Mouse (Mus musculus): ENCODE measurements at regions not wholly inside any gene's neighbourhood (a gene's known extent, or its start where the extent isn't known, plus 50 kb on each side); places are given as distances from the start of the nearest gene placed in this dataset.
A peak's percentile ranks its signal among the peaks of the same experiment; 100 is the strongest.

DNA sequence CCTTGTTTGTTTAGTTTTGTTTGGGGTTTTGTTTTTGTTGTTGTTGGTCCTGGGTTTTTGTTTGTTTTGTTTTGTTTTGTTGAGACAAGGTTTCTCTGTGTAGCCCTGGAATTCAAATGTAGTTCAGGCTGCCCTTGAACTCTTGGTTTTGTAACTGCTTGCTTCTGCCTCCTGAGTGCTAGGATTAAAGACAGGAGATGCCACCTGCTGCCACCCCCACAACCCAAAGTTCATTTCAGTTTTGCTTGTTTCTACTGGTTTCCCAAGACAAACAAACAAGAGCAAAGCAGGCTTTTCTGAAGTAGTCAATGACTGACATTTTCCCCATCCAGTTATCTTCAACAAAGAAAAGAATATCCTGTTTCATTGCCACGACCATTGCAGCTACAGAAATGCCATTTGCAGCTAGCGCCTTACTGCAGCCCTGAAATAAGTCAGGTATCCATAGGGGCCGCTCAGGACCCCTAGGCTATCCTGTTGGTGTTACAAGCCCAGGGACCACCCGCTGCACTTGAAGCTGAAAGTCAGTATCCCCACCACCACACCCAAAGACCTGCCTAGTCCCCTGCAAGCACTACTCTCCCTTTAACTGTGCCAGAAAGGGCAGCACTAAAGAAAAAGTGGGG, 108.3 kb upstream of the Egln3 start:
- H3K9ac ChIP-seq (ENCODE audit: low read length): no peak overlapping the region
- no peaks in the 10 kb centered on the region for H3K9me3 ChIP-seq (ENCODE audit: control insufficient read depth, low read length)
- no peak overlapping the region for H3K4me3 ChIP-seq (ENCODE audit: low read depth, low read length)
- no peak overlapping the region for H3K4me2 ChIP-seq (ENCODE audit: low read depth, low read length, severe bottlenecking)
- WGBS: 41% methylated on average over 4 of the region's 4 CpGs
- peaks cover 14% of the 10 kb centered on the region; the same call in 1 of the 2 replicates for H3K4me1 ChIP-seq (replicated peaks; ENCODE audit: control insufficient read depth, insufficient read depth, low read length)
- H3K27ac ChIP-seq (ENCODE audit: low read depth, low read length): no peak overlapping the region
- ATAC-seq (replicated peaks; ENCODE audit: low FRiP score) (no peak), DNase-seq (ENCODE audit: low spot score) (no peak)
- H3K27me3 ChIP-seq (ENCODE audit: control insufficient read depth, insufficient read depth, low read length): no peaks in the 10 kb centered on the region; the same call in 1 of the 2 replicates
- H3K36me3 ChIP-seq (ENCODE audit: control insufficient read depth, insufficient read depth, low read length): no peaks in the 10 kb centered on the region

DNA sequence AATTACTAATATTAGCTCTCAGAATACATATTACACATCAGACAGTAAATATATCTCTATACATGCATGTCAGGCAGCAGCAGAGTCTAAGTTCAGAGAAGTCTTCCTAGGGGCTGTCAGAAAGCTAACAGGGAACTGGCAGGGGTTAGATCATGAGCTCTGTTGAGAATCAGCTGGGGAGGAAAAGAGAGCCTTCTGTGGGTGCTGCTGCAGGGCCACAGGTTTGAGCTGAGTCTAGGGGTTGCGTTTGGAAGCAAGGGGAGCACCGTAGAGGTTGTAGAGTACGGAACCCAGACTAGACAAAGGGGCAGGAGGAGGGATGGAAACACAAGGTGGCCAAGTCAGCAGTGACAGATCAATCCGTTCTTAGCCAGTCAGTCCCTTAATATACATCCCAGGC, 106.2 kb upstream of the Egln3 start:
- peaks cover 12% of the 10 kb centered on the region; the same call in 1 of the 2 replicates for H3K4me1 ChIP-seq (replicated peaks; ENCODE audit: control insufficient read depth, insufficient read depth, low read length)
- DNase-seq (ENCODE audit: low spot score) (no peak), ATAC-seq (replicated peaks; ENCODE audit: low FRiP score) (no peak)
- H3K4me2 ChIP-seq (ENCODE audit: low read depth, low read length, severe bottlenecking): no peak overlapping the region
- no peak overlapping the region for H3K4me3 ChIP-seq (ENCODE audit: low read depth, low read length)
- no peak overlapping the region for H3K27ac ChIP-seq (ENCODE audit: low read depth, low read length)
- no peaks in the 10 kb centered on the region for H3K27me3 ChIP-seq (ENCODE audit: control insufficient read depth, insufficient read depth, low read length)
- H3K36me3 ChIP-seq (ENCODE audit: control insufficient read depth, insufficient read depth, low read length): no peaks in the 10 kb centered on the region
- H3K9ac ChIP-seq (ENCODE audit: low read length): no peak overlapping the region
- no peaks in the 10 kb centered on the region for H3K9me3 ChIP-seq (ENCODE audit: control insufficient read depth, low read length)
- WGBS: 73% methylated on average over 4 of the region's 4 CpGs

DNA sequence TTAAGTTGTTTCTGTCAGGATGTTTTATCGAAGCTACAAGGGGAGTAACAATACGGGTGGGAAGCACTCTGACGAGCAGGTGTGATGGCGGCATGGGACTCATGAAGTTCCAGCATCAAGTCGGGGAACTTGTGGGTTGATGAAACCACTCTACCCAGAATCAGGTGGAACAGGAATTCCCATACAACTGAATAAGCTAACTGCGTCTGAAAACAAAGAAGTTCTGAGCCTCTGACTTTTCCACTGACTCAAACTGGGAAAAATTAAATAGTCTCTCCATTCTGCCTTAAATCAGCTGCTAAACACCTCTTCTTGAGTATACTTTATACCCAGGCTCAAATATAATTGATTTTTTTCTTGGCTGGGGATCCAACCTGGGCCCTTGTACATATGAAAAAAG, 105.6 kb upstream of the Egln3 start:
- H3K27ac ChIP-seq (ENCODE audit: low read depth, low read length): no peak overlapping the region
- DNase-seq (ENCODE audit: low spot score) (no peak), ATAC-seq (replicated peaks; ENCODE audit: low FRiP score) (no peak)
- H3K36me3 ChIP-seq (ENCODE audit: control insufficient read depth, insufficient read depth, low read length): no peaks in the 10 kb centered on the region
- H3K4me3 ChIP-seq (ENCODE audit: low read depth, low read length): no peak overlapping the region
- H3K4me2 ChIP-seq (ENCODE audit: low read depth, low read length, severe bottlenecking): no peak overlapping the region
- peaks cover 12% of the 10 kb centered on the region; the same call in 1 of the 2 replicates for H3K4me1 ChIP-seq (replicated peaks; ENCODE audit: control insufficient read depth, insufficient read depth, low read length)
- H3K27me3 ChIP-seq (ENCODE audit: control insufficient read depth, insufficient read depth, low read length): no peaks in the 10 kb centered on the region
- WGBS: 90% methylated on average over 6 of the region's 6 CpGs
- no peak overlapping the region for H3K9ac ChIP-seq (ENCODE audit: low read length)
- no peaks in the 10 kb centered on the region for H3K9me3 ChIP-seq (ENCODE audit: control insufficient read depth, low read length)

DNA sequence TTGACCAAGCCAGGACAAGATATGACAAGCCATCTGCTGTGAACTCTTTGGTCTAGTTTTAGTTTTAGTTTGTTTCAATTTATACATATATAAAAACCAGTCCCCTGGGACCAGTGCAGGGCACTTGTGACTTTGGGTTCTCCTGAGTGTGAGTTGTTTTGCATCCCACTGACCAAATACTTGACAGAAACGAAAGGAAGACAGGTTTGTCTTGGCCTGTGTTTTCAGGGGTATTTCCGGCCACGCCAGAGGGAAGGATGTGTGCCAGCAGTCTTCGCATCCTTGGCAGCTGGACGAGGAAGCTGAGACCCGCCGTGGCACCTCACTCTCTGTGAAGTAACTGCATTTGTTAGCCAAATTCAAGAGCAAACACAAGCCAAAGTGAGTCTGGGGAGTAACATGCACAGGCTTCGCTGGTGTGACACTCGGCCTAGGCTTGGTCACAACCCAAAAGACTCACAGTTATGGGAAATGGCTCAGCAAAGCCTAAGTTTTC, 101.5 kb upstream of the Egln3 start:
- H3K4me1 ChIP-seq (replicated peaks; ENCODE audit: control insufficient read depth, insufficient read depth, low read length): no peaks in the 10 kb centered on the region
- no peak overlapping the region for H3K27ac ChIP-seq (ENCODE audit: low read depth, low read length)
- no peak overlapping the region for H3K4me2 ChIP-seq (ENCODE audit: low read depth, low read length, severe bottlenecking)
- WGBS: 94% methylated on average over 9 of the region's 9 CpGs
- no peak overlapping the region for H3K4me3 ChIP-seq (ENCODE audit: low read depth, low read length)
- H3K27me3 ChIP-seq (ENCODE audit: control insufficient read depth, insufficient read depth, low read length): no peaks in the 10 kb centered on the region
- DNase-seq (ENCODE audit: low spot score) (peak; percentile 29), ATAC-seq (replicated peaks; ENCODE audit: low FRiP score) (no peak)
- H3K9me3 ChIP-seq (ENCODE audit: control insufficient read depth, low read length): no peaks in the 10 kb centered on the region
- no peak overlapping the region for H3K9ac ChIP-seq (ENCODE audit: low read length)
- H3K36me3 ChIP-seq (ENCODE audit: control insufficient read depth, insufficient read depth, low read length): no peaks in the 10 kb centered on the region

DNA sequence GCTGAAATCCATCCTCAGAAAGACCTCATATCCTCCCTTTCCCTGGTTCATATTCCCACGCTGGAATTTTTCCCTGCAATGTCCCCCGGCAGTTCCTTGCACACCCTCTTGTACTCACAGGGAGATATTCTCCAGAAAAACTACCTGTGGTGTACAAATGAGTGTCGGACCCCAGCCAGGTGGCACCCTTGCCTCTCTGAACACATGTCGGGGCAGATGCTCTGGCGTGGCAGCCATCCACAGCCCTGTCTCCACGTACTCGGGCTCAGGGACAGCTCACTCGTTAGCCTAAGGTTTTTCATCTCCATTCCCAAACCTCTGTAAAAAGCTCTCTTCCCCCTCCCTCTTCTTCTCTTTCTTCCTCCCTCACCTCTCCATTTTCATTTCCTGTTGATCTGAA, 100.1 kb upstream of the Egln3 start:
- Histone ChIP-seq H3K36me3 (ENCODE audit: control insufficient read depth, insufficient read depth, low read length) (no peaks in the 10 kb centered on the region), H3K4me3 (ENCODE audit: low read depth, low read length) (no peak overlapping the region), H3K27ac (ENCODE audit: low read depth, low read length) (no peak overlapping the region), H3K27me3 (ENCODE audit: control insufficient read depth, insufficient read depth, low read length) (no peaks in the 10 kb centered on the region), H3K4me1 (replicated peaks; ENCODE audit: control insufficient read depth, insufficient read depth, low read length) (no peaks in the 10 kb centered on the region), H3K9ac (ENCODE audit: low read length) (no peak overlapping the region), H3K4me2 (ENCODE audit: low read depth, low read length, severe bottlenecking) (no peak overlapping the region), H3K9me3 (ENCODE audit: control insufficient read depth, low read length) (no peaks in the 10 kb centered on the region)
- 82% methylated on average over 8 of the region's 8 CpGs for WGBS
- ATAC-seq (replicated peaks; ENCODE audit: low FRiP score) (no peak), DNase-seq (ENCODE audit: low spot score) (no peak)

DNA sequence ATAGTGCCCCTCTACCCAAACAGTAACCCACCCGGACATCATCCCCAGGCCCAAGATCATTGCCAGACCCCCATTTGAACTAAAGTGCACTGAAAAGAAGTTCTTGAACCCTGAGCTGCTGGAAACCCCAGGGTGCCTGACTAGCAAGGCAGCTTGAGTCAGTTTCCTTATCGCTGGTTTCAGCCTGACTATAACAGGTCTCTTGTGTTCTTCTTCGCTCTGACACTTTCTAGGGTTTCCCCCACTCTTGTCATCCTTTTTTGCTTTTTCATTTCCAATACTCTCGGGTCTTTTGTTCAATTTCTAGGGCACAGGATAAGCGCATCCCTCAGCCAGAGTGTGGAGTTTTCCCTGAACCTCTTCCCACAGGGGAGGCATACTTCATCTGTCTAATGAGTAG, 95.8 kb upstream of the Egln3 start:
- Histone ChIP-seq H3K27ac (ENCODE audit: low read depth, low read length) (no peak overlapping the region), H3K4me2 (ENCODE audit: low read depth, low read length, severe bottlenecking) (no peak overlapping the region), H3K9me3 (ENCODE audit: control insufficient read depth, low read length) (no peaks in the 10 kb centered on the region), H3K4me3 (ENCODE audit: low read depth, low read length) (no peak overlapping the region), H3K4me1 (replicated peaks; ENCODE audit: control insufficient read depth, insufficient read depth, low read length) (no peaks in the 10 kb centered on the region), H3K27me3 (ENCODE audit: control insufficient read depth, insufficient read depth, low read length) (no peaks in the 10 kb centered on the region), H3K9ac (ENCODE audit: low read length) (no peak overlapping the region), H3K36me3 (ENCODE audit: control insufficient read depth, insufficient read depth, low read length) (no peaks in the 10 kb centered on the region)
- DNase-seq (ENCODE audit: low spot score) (peak; percentile 23), ATAC-seq (replicated peaks; ENCODE audit: low FRiP score) (no peak)
- 63% methylated on average over 5 of the region's 5 CpGs for WGBS

DNA sequence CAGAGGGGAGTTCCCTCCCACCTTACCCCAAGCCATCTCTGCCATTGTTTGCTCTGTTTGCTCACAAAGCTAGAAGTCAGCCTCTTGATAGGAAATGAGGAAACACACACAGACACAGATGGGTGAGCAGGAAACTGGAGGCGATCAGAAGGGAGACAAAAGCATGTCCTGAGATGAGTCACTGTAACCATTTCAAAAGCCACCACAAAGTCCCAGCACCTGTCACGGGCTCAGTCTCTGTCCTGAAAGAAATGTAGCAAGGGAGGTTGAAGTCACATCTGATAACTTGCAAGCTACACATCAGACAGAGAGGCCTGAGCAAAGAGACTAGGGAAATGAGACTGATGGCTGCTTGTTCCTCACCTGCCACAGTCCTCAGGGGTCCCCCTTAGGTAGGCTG, 89.6 kb upstream of the Egln3 start:
- 81% methylated on average over 2 of the region's 2 CpGs for WGBS
- Histone ChIP-seq H3K4me1 (replicated peaks; ENCODE audit: control insufficient read depth, insufficient read depth, low read length) (peaks cover 2% of the 10 kb centered on the region; the same call in 1 of the 2 replicates), H3K27ac (ENCODE audit: low read depth, low read length) (no peak overlapping the region), H3K4me2 (ENCODE audit: low read depth, low read length, severe bottlenecking) (no peak overlapping the region), H3K9me3 (ENCODE audit: control insufficient read depth, low read length) (no peaks in the 10 kb centered on the region), H3K9ac (ENCODE audit: low read length) (no peak overlapping the region), H3K27me3 (ENCODE audit: control insufficient read depth, insufficient read depth, low read length) (no peaks in the 10 kb centered on the region), H3K4me3 (ENCODE audit: low read depth, low read length) (no peak overlapping the region), H3K36me3 (ENCODE audit: control insufficient read depth, insufficient read depth, low read length) (no peaks in the 10 kb centered on the region)
- DNase-seq (ENCODE audit: low spot score) (no peak), ATAC-seq (replicated peaks; ENCODE audit: low FRiP score) (no peak)

DNA sequence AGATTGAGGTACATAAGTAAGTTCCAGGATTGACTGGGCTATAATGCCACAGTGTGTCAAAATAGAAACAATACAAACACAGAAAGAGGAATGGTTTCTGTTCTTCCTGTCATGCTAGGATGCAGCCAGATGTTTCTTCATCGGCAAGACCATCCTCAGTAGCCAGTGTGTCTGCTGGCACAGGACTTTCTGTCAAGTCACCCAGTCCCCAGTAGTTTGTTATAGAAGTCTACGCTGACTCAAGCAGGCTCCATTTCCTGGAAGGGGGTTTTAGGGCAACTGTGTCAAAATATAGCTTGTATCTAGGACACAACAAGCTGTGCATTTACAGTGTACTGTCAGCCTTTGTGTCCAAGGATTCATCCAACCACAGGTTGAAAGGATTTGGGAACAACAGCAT, 86.7 kb upstream of the Egln3 start:
- Histone ChIP-seq H3K9ac (ENCODE audit: low read length) (no peak overlapping the region), H3K4me1 (replicated peaks; ENCODE audit: control insufficient read depth, insufficient read depth, low read length) (peaks cover 4% of the 10 kb centered on the region; the same call in 1 of the 2 replicates), H3K4me2 (ENCODE audit: low read depth, low read length, severe bottlenecking) (no peak overlapping the region), H3K27me3 (ENCODE audit: control insufficient read depth, insufficient read depth, low read length) (no peaks in the 10 kb centered on the region), H3K36me3 (ENCODE audit: control insufficient read depth, insufficient read depth, low read length) (no peaks in the 10 kb centered on the region), H3K27ac (ENCODE audit: low read depth, low read length) (no peak overlapping the region), H3K4me3 (ENCODE audit: low read depth, low read length) (no peak overlapping the region), H3K9me3 (ENCODE audit: control insufficient read depth, low read length) (no peaks in the 10 kb centered on the region)
- 90% methylated on average over 2 of the region's 2 CpGs for WGBS
- ATAC-seq (replicated peaks; ENCODE audit: low FRiP score): no peak
- DNase-seq (ENCODE audit: low spot score): no peak

DNA sequence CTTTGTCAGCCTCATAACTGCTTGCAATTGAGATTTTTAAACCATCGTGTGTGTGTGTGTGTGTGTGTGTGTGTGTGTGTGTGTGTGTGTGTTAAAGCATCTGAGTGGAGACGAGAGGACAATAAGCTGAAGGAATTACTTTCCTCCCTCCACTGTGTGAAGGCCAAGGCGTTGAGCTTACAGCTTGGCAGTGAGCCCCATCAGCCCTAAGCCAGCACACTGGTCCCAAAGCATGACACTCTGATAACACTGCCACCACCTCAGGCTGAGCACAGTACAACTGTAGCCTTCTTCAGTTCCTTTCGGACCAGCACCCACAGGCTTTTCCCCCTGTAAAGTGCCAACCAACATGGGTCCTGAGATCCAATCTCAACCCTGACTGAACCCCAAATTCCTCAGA, 85.1 kb upstream of the Egln3 start:
- Histone ChIP-seq H3K36me3 (ENCODE audit: control insufficient read depth, insufficient read depth, low read length) (no peaks in the 10 kb centered on the region), H3K4me1 (replicated peaks; ENCODE audit: control insufficient read depth, insufficient read depth, low read length) (peaks cover 4% of the 10 kb centered on the region; the same call in 1 of the 2 replicates), H3K4me2 (ENCODE audit: low read depth, low read length, severe bottlenecking) (no peak overlapping the region), H3K27ac (ENCODE audit: low read depth, low read length) (no peak overlapping the region), H3K9ac (ENCODE audit: low read length) (no peak overlapping the region), H3K9me3 (ENCODE audit: control insufficient read depth, low read length) (no peaks in the 10 kb centered on the region), H3K27me3 (ENCODE audit: control insufficient read depth, insufficient read depth, low read length) (no peaks in the 10 kb centered on the region), H3K4me3 (ENCODE audit: low read depth, low read length) (no peak overlapping the region)
- no peak for DNase-seq (ENCODE audit: low spot score)
- WGBS: 74% methylated on average over 4 of the region's 4 CpGs
- ATAC-seq (replicated peaks; ENCODE audit: low FRiP score): no peak
